Mouse (Mus musculus): Measurements from ENCODE around the gene Hexb.

The Hexb gene

DNA sequence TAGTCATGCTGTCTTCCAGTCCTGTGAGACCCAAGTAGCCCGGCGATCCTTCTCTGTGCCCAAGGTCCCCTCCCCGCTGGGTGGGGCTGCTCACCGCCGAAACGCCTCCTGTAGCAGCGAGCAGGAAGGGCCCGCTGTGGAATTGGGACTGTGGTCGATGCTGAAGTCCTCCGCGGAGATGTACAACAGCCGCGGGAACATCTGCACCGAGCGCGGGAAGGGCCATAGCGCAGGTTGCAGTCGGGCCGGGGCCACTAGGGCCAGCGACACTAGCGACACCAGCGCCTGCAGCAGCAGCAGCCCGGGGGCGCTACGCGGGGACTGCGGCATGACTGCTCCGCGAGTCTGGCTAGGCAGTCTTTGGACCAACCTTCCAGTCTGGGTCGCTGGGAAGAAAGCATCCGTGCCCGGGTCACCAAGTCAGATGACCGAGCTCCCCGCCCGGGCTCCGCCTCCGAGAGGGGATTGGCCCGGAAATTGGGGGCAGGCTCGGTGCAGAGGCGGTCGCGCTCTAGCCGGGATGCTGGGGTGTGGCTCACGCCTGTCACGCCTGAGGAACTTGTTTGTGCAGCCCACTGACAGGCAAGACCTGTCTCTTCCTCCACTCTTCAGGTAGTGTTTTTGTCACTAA is at the start of gene Hexb:
Hexb (minus strand) TSS at position 426 of the 631 bp plus-strand sequence.
- DNase-seq (ENCODE audit: low read depth) = peak; percentile 73

DNA sequence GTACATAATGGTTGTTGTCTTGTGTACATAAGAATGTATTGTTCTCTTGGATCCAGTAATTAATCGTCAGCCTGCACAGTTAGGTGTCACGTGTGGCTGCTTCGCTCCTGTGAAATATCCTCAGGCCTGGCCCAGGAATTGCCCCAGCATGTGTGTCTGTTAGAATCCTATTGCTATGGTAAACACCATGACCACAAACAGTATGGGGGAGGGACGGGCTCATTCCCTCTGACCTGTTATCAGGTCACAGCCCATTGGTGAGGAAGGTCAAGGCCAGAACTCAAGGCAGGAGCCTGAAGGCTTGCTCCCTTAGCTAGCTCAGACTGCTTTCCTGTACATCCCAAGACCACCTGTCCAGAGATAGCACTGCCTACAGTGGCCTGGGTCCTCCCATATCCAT is 49.6 kb upstream of the Hexb start:
- no peak for DNase-seq (ENCODE audit: low read depth)

DNA sequence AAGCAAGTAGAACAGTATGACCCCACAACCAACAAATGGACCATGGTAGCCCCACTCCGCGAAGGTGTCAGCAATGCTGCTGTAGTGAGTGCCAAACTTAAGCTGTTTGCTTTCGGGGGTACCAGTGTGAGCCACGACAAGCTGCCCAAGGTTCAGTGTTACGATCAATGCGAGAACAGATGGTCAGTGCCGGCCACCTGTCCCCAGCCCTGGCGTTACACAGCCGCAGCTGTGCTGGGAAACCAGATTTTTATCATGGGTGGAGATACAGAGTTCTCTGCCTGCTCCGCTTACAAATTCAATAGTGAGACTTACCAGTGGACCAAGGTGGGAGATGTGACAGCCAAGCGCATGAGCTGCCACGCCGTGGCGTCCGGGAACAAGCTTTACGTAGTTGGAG is 48.1 kb upstream of the Hexb start:
- DNase-seq (ENCODE audit: low read depth) = no peak

DNA sequence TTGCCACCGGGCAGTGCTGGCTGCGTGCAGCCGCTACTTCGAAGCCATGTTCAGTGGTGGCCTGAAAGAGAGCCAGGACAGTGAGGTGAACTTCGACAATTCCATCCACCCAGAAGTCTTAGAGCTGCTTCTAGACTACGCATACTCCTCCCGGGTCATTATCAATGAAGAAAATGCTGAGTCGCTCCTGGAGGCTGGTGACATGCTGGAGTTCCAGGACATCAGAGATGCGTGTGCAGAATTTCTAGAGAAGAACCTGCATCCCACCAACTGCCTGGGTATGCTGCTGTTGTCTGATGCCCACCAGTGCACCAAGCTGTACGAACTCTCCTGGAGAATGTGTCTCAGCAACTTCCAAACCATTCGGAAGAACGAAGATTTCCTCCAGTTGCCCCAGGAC is 47.0 kb upstream of the Hexb start:
- no peak for DNase-seq (ENCODE audit: low read depth)

DNA sequence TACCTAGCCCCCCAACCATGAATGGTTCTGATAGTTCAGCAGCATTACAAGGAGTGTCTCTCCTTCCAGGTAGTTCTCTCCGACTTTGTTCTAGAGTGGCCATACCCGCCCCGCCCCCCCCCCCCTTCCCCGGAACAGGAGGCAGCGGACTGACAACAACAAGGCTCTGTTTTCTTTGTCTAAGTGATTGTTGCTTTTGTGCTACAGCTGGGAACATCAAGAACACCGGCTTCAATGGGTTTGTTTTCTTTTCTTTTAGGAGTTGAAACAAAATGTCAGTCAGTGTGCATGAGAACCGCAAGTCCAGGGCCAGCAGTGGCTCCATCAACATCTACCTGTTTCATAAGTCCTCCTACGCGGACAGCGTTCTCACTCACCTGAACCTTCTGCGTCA is 46.6 kb upstream of the Hexb start:
- DNase-seq (ENCODE audit: low read depth) = no peak

DNA sequence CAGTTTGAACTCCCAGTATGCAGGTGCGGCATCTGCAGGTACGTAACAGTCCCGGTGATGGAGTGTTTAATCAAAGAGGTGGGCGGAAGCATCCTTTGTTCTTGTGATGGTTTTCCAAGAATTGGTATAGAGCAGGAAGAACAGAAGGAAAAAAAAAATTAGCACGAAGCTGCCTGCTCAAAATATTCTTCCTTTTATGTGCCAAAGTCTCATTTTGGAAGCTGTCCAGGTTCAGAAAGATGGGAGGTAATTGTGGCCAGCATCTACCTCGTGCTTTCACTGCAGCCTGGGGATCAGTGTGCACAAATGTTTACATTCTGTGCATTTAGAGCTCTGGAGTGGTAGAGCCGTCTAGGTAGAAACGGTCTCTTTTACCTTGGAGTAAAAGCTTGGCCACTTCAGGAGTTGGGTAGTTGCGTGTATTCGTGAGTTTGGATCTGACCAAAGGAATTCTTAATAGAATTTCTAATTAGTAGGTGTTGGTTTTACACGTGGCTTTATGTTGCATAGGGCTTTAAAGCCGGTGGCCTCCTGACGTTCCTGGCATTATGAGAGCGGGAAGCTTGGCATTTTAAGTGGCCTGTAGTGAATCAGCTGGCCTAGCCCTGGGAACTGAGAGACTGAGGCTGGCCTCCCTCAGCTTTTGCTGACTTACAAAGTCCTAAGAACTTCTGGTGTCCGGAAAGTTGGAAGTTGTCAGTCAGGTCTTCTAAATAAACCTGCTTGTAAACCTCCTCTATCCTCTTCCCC is 46.0 kb upstream of the Hexb start:
- DNase-seq (ENCODE audit: low read depth) = no peak

DNA sequence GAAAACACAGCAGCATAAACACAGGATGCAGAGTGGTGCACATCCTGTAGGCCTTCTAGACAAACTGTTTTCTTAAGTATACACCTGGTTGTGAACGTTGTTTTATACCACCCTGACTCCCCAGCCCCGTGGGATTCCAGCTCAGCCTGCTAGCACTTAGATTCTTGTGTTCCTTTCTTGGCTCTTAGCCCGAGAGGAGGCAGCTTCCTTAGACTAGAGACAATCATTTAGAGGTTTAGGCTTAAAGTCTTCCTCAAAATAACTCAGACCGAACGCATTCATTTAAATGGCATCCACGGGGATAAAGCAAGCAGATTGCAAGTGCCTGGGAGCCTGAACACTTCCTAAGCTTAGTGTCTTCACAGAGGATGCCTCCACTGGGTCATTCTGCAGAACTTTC is 44.6 kb upstream of the Hexb start:
- DNase-seq (ENCODE audit: low read depth) = no peak

DNA sequence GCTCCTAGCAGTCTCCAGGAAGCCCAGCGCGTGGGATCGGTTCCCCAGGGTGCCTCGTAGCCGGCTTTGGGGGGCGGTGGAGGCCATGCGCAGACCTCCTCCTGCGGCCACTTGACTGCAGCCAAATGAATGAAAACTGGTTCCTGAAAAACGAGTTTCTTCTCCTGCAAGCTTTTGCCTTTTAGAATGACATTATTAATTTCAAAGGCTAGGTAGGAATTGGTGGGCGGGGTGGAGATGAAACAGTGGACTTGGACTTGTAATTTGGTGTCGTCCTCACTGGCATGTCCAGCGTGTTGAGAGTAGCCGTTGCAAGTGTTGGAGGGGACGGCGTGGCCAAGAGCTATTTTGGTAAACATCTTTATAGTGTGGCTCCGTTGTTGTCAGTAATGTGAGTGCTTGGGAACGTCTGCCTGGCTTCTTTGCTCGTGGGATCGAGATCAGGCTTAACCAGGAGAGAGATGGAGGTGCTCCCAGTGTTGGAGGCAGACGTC is 43.7 kb upstream of the Hexb start:
- no peak for DNase-seq (ENCODE audit: low read depth)

DNA sequence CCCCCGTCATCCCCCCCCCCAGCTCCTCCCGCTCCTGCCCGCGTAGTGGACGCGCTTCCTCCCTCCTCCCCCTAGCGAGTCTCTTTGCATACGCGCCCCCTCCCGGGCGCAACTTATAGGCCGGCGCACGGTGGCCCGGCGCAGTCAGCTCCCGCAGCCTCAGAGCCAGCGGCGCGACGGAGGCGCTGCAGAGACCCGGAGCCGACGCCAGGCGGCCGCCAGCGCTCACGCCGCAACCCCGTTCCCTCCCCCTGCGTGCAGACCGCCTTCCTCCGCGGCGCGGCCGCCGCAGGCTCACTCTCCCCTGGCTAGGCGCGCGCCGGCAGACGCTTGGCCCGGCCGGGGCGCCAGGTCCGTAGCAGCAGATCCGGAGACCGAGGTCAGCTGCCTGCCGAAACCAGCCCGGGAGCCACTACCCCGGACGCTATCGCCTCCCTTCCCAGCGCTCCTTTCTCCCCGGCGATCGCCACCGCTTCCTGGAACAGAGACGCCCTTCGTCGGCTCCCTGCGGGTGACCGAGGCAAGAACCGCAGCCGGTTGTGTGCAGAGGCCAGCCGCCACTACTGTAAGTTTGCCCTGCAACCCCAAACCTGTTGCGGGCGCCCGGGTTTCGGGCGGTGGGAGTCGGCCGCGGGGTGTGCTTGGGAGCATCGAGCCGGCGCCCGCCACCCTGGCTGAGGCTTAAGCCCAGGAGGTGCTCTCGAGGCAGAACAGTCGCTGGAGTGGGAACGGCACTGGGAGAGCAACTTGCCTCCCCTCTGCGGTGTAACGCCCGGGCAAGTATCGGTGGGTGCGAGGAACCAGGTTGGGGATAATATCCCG is 43.0 kb upstream of the Hexb start, which contains the start of gene Enc1:
Enc1 (plus strand) TSS at position 141 of the 822 bp plus-strand sequence.
- DNase-seq (ENCODE audit: low read depth) = peak; percentile 85

DNA sequence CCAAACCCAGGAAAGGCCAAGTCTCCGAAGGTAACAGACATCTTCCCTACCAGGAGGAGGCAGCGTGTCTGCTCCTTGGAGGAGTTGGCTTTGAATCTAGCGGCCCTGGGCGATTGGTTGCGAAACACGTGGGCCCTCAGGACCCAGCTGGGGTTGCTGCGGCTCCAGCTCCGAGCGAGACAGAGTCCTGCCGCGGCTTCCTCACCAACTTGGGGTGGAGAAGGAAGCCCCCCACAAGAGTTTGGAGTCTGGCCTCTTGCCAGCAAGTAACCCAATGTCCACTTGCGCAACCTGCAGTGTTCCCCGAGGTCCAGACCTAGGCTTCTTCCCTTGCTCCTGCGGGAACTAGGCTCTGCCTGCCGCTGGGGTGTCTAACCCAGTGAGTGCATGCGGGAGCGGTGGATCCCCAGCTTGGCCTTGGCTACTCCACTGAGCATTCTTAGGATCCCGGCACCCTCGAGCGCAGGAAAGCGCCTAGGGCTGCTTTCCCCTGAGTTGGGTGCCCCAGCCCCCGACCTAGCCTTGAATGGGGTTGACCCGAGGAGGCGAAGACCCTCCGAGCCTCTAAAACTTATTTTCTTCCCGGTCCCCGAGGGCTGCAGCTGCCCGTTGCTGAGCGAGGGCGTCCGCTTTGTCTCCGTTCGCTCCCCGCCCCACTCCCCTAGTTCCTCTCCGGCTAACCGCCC is 42.3 kb upstream of the Hexb start:
- peak; percentile 80 for DNase-seq (ENCODE audit: low read depth)

DNA sequence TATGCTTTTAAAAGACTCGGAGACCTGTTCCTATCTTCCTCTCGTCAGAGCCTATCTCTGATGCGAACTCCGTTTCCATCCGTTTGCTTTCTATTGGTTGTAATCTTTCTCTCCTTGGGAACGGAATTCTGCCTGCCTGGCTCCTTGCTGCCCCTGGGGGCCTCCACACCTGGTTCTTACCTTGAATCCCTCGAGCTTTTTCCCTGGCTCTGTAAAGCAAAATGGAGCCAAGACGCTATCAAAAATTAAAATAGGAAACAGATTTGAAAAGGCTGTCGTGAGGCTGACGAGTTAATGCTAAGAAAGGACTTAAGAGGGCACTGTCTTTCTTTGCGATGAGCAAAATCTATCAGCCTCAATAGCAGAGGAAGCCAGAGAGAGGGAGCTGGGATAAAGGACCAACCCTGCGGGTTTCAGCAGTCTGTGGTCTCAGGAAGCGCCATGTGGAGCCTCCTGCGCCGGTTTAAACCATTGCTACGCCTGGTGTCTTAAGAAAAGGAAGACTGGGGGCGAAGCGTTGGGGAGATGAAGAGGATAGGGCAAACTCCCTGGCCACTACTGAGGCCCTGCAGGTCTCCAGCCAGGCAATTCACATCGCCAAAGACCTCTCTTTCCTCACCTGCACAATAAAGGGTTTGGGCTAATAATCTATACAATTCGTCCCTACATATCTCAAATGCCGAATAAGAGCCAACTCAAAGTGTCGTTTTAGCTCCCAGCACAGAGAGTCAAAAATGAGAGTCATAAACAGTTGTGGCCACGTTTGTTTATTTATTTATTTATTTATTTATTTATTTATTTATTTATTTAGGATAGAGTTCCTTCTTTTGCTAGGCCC is 41.4 kb upstream of the Hexb start:
- DNase-seq (ENCODE audit: low read depth) = peak; percentile 60

DNA sequence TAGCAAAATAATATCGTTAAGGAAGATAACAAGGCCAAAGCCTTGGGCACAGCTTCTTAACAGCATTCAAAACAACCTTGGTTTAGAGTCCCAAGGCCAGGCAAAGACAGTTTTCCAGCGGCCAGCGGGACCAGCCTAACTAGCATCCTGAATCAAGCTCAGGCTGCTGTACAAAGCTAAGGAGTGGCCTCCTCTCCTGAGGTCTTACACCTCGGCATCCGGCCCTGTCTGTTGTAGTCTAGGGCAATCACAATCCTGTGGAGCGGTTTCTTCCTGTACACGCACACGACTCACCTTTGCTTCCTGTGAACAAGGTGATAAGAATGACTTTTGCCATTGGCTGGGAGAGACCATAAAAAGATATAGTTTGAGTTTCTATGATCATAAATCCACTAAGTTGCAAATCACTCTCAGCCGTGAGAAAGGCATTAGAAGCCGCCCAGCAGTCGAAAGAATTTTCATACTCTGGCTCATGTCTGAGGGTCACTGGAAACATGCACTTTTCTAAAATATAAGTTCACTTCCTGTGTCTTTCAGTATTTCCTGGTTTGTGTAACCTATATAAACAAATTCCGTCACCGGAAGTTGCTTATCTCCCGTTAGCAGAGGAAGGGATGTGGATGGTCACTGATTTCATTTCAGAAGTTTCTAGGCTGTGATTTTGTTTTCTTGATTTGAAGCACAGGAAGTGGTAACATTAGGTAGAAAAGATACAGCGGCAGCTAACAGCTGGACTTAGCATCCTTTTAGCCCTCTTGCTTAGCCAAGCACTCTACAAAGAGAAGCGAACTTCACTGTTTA is 40.2 kb upstream of the Hexb start:
- DNase-seq (ENCODE audit: low read depth) = no peak

DNA sequence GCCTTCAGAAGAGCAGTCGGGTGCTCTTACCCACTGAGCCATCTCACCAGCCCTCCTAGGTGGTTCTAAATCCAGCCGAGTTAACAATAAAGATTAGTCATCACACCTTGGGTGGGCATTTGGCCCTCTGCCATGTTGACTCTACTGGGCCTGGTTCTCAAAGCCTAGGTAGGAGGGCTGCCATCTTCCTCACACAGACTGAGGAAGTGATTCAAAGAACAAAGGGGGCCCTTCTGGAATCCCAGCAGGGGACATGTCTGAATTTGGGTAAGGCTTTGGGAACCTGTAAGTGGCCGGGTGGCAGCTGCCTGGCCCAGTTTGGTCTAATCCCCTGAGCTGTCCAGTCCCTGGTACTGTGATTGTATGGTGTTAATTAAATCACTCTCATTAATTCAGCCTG is 39.5 kb upstream of the Hexb start:
- DNase-seq (ENCODE audit: low read depth) = no peak

DNA sequence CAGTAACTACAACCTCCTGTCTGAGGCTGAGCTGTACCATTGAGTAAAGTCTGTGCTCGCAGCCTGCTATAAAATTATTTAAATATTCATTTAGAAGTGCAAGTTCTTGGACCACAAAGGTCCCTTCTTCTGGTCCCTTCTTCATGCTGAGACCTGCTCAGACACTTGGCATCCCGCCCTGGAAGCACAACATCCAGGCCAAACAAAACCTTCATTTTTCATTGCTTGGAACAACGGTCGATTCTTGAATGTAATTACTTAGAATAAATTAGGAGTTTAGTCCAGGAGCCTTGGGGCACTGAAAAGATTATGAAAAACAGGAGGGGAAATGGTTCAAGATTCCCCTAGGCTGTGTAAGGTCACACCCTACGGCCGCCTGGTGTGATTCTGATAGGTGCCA is 37.8 kb upstream of the Hexb start:
- no peak for DNase-seq (ENCODE audit: low read depth)

DNA sequence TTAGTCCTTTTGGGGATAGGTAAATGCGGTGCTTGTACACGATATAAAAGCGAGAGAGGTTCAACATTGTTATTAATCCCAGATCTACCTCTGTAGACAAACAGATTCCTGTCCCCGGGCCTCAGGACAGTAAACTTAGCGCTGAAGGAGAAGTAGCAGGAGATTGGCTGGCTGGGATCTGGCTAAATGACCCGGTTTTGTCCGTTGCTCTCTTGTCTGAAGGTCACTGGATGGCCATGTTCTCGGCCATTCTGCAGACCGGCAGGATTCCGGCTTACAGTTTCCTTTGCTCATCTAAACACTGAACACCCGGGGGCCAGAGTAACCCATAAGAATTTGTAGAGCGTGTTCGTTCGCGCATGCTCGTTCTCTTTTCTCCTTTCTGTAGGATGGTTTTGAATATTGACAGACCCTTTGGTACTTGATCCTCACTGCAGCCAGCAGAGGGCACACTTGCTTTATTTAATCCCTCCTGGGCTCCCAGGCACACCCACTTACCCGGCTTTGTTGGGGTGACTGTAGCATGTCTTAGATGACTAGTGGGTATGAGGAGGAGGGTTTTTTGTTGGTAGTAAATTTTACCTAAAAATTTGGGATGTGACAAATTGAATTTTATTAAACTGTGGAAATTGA is 36.7 kb upstream of the Hexb start:
- DNase-seq (ENCODE audit: low read depth) = peak; percentile 65

DNA sequence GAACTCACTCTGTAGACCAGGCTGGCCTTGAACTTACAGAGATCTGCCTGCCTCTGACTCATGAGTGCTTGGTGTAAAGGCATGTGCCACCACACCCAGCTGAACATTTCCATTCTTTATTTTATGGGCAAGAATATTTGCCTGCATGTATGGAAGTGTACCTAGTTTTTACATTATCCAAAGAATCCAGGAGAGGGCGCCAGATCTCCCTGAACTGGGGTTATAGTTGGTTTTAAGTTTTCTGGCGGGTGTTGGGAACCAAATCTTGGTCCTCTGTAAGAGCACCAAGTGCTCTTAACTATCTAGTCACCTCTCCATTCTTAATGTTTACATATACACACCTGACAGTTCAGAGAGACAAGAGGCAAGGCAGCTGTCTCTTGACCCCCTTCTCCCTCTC is 34.9 kb upstream of the Hexb start:
- no peak for DNase-seq (ENCODE audit: low read depth)

DNA sequence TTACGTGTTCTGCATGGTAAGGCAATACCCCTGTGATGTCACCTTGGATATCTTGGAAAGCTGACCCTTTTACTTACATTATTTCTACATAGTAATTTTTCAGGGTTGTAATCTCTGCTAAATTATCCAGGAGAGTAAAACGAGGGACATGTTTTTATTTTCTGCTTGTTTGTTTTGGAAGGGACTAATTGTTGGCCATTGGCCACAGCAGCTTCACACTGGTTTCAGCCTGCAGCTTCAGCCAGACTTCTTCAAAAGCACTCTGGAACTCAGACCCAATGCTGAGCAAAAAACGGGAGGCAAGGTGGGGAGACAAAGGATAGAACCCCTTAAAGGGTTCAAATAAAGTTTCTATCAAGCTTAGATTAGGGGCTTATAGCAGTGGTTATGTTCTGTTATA is 31.9 kb upstream of the Hexb start:
- DNase-seq (ENCODE audit: low read depth) = no peak

DNA sequence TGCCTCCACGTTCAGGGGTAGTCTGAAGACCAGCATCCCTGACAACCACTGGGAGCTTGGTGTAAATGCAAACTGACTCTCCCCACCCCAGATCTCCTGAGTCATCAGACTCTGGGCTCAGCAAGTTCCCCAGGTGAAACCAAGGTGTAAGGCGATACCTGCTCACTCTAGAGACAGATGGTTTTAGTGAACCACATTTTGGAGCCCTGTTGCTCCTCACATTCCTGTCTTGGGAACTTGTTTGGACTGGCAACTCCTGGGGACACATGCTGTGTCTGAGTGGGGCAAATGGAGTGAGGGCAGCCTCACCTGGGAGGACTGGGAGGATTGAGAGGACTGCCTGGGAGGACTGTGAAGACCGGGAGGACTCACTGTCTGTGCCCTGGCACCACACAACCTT is 29.6 kb upstream of the Hexb start:
- no peak for DNase-seq (ENCODE audit: low read depth)

DNA sequence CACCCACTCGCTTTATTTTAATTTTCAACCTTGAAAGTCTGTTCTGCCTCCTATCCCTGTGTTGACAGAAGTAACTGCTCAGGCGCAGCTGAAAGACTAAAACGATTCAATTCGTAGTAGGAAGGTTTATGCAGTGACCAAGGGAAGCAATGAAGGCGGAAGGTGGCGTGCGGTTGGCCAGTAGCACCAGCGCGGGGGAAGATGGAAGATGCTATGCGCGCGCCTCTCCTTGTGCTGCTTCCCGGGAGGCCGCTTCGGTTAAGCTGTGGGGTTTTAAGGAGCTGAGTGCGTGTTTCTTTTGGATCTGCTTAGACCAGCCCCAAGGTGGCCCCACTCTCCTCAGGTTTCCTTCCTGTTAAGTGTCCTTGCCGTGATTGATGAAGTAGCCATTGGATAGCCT is 27.0 kb upstream of the Hexb start:
- no peak for DNase-seq (ENCODE audit: low read depth)
